Mouse (Mus musculus) heart, postnatal 4 days (tissue): ENCODE data around the gene Plekhm2. TPM values are rescaled to one million over a fixed set of nuclear protein-coding genes. Genes with fewer than 3 reads are reported as not detected.

Experiments
- DNase-seq: peaks from one replicate; pipeline ENCODE4 v3.0.0; 2021
- total RNA-seq, 2 experiments: library from RNA; stranded (reverse); gene quantifications; 2 replicates each; pipeline ENCODE4 v1.2.3; 2021

Plekhm2 gene
- total RNA-seq, 2 experiments from 2014 or later: 57.5 to 64.5 TPM

- DNase-seq: no peak
Measured at GRCm38 (mm10) chr4:141630021-141630420, 34.7 kb downstream of the Plekhm2 start.

- no peak for DNase-seq
Measured at GRCm38 (mm10) chr4:141628661-141629060, 36.0 kb downstream of the Plekhm2 start.

GRCm38 (mm10) chr4:141627502-141627901 lies 37.2 kb downstream of the Plekhm2 start:
- no peak for DNase-seq

- DNase-seq: no peak
Measured at GRCm38 (mm10) chr4:141625774-141626550, 38.7 kb downstream of the Plekhm2 start.

GRCm38 (mm10) chr4:141624983-141625773 lies 39.5 kb downstream of the Plekhm2 start:
- DNase-seq: peak; percentile 61

GRCm38 (mm10) chr4:141624134-141624533 lies 40.6 kb downstream of the Plekhm2 start:
- DNase-seq: no peak

GRCm38 (mm10) chr4:141623666-141624065 lies 41.0 kb downstream of the Plekhm2 start, which contains the start of gene Slc25a34:
TSS of gene Slc25a34 (minus strand) at chr4:141623821.
- DNase-seq: peak; percentile 83

- DNase-seq: no peak
Measured at GRCm38 (mm10) chr4:141623037-141623436, 41.7 kb downstream of the Plekhm2 start.

- no peak for DNase-seq
Measured at GRCm38 (mm10) chr4:141622580-141622979, 42.1 kb downstream of the Plekhm2 start.

- no peak for DNase-seq
Measured at GRCm38 (mm10) chr4:141622091-141622490, 42.6 kb downstream of the Plekhm2 start.

- no peak for DNase-seq
Measured at GRCm38 (mm10) chr4:141621297-141621696, 43.4 kb downstream of the Plekhm2 start.

GRCm38 (mm10) chr4:141619299-141619883 lies 45.3 kb downstream of the Plekhm2 start:
- no peak for DNase-seq

GRCm38 (mm10) chr4:141618565-141619243 lies 46.0 kb downstream of the Plekhm2 start, which contains the start of gene Tmem82:
TSS of gene Tmem82 (minus strand) at chr4:141618633.
- peak; percentile 79 for DNase-seq

- no peak for DNase-seq
Measured at GRCm38 (mm10) chr4:141617863-141618564, 46.7 kb downstream of the Plekhm2 start.

GRCm38 (mm10) chr4:141617299-141617698 lies 47.4 kb downstream of the Plekhm2 start:
- peak; percentile 90 for DNase-seq

- DNase-seq: no peak
Measured at GRCm38 (mm10) chr4:141616811-141617210, 47.9 kb downstream of the Plekhm2 start.

- no peak for DNase-seq
Measured at GRCm38 (mm10) chr4:141614946-141615345, 49.8 kb downstream of the Plekhm2 start.

GRCm38 (mm10) chr4:141609538-141609937 lies 55.2 kb downstream of the Plekhm2 start:
- DNase-seq: peak; percentile 70

- peak; percentile 5 for DNase-seq
Measured at GRCm38 (mm10) chr4:141605861-141606260, 58.8 kb downstream of the Plekhm2 start, which contains the start of gene Fblim1. TSS of gene Fblim1 (minus strand) at chr4:141606096.

- no peak for DNase-seq
Measured at GRCm38 (mm10) chr4:141605421-141605820, 59.3 kb downstream of the Plekhm2 start.

- DNase-seq: peak; percentile 77
Measured at GRCm38 (mm10) chr4:141604493-141604892, 60.2 kb downstream of the Plekhm2 start.

- no peak for DNase-seq
Measured at GRCm38 (mm10) chr4:141603921-141604320, 60.8 kb downstream of the Plekhm2 start.
